Comparison of ENCODE assay signal across 10 mouse cellular contexts in the genomic region with DNA sequence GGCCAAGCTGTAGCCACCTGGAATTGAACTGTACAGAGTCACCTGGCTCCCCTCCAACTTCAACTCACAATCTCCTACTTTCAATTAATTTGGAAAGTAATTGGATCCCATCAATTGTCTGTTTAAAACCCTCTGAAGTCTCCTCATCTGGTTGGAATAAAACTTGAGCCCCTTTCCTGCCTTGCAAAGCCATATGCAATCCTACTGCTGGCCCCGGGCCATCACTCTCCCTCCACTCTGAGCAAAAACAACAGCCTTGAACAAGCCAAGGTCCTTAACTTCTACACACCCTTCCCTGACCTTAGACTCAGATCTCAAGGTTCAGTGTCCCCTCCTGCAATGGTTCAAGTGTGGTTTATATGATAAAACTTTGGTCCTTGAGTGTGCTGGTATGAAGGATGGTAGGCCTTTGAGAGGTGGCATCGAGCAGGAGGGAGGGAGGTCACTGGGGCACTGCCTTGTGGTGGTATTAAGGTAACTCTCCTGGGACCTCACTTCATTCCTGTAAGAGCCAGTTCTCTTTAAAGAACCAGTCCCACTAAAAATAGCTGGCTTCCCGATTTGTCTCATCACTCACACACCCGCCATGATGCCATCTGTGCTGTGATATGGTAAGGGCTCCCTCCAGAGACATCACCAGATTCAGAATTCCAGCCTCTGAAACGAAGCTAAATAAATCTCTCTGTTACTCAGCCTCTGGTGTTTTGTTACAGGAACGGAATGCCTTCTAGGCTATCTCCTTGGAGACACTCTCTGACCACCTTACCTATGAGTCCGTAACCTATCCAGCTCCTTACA.
DNase-seq lines count a peak whose midpoint lies in the region; ATAC-seq lines count a peak whose summit lies in the region.
"Had no signal": no experiment of that assay in that cellular context is flagged by ENCODE, and none has a peak within 500 bp of the region (broad histone marks: within the 10 kb centered on the region; RNA-seq: fewer than 3 reads in every experiment).

No protein-coding gene starts in this region.

- no peak for ATAC-seq in CD4-positive, CD25-positive, alpha-beta regulatory T cell, adult 4 months
- ATAC-seq in monocyte, adult 5-6 weeks (replicated peaks; ENCODE audit: insufficient number of reproducible peaks, low FRiP score, low TSS enrichment, poor library complexity, severe bottlenecking): no peak
- ATAC-seq: hindbrain, embryonic 16.5 days had no signal

- DNase-seq in adrenal gland, adult (ENCODE audit: inconsistent age in 2 of 2, low spot score in 1 of 2): peak; percentile 81 to 89
- no peak for DNase-seq in adrenal gland, adult 18-20 months (ENCODE audit: low spot score in 2 of 2)
- peak; percentile 24 to 36 for DNase-seq in kidney, adult 8-10 months
- no peak for DNase-seq in kidney, postnatal 14 days
- DNase-seq in cerebellum, adult 11 months: peak; percentile 66
- DNase-seq in layer of hippocampus, postnatal 36 days: peak; percentile 29 to 38
- DNase-seq: liver, embryonic 13.5 days had no signal

Comparison
In these comparisons a context has a peak if more than half of its experiments do, and no peak if none do; other contexts are left out.
1. DNase-seq: peak in adrenal gland, adult (2 of 2), kidney, adult 8-10 months (2 of 2), cerebellum, adult 11 months (single experiment) and layer of hippocampus, postnatal 36 days (2 of 2); none in adrenal gland, adult 18-20 months (0 of 2) and kidney, postnatal 14 days (single experiment).